Mouse (Mus musculus) liver, postnatal 0 days (tissue): Measurements from ENCODE around the gene Thnsl2. TPM values are rescaled to one million over a fixed set of nuclear protein-coding genes. Genes with fewer than 3 reads are reported as not detected.

Source experiments
- ATAC-seq: fragments of 200-750 bp; cut with Nextera tagmentation; 2 replicates; pipeline ENCODE4 v1.8.0; 2017; ENCODE audit warnings: mild to moderate bottlenecking, moderate library complexity
- DNase-seq: peaks from one replicate; pipeline ENCODE4 v3.0.0-alpha.2; 2016
- H3K27ac ChIP-seq: fragments of 300-500 bp; sonication (generic); 2 replicates; pipeline ENCODE4 v1.5.1; 2014; ENCODE audit warnings: antibody characterized with exemption, moderate library complexity, mild to moderate bottlenecking, low read depth
- H3K27me3 ChIP-seq: fragments of 300-500 bp; sonication (generic); 2 replicates; pipeline ENCODE4 v1.6.1; 2014; ENCODE audit warnings: low read length, control low read depth, mixed read lengths; ENCODE audit not compliant: insufficient read depth
- H3K36me3 ChIP-seq: fragments of 300-500 bp; sonication (generic); replicated peaks from 2 replicates; pipeline ENCODE4 v1.6.1; 2014; ENCODE audit warnings: mild to moderate bottlenecking, control low read depth, low read length, moderate library complexity, mixed read lengths; ENCODE audit not compliant: insufficient read depth
- H3K4me1 ChIP-seq: fragments of 300-500 bp; sonication (generic); 2 replicates; pipeline ENCODE4 v1.6.1; 2014; ENCODE audit warnings: antibody characterized with exemption, mild to moderate bottlenecking, control low read depth; ENCODE audit not compliant: insufficient read depth
- H3K4me2 ChIP-seq: fragments of 300-500 bp; sonication (generic); 2 replicates; pipeline ENCODE4 v1.6.1; 2014; ENCODE audit warnings: low read depth, mild to moderate bottlenecking, low read length, moderate library complexity, mixed read lengths
- H3K4me3 ChIP-seq: fragments of 300-500 bp; sonication (generic); 2 replicates; pipeline ENCODE4 v1.5.1; 2014; ENCODE audit warnings: low read depth, low read length
- H3K9ac ChIP-seq: fragments of 300-500 bp; sonication (generic); replicated peaks from 2 replicates; pipeline ENCODE4 v1.6.1; 2014; ENCODE audit warnings: mild to moderate bottlenecking, moderate library complexity
- H3K9me3 ChIP-seq: fragments of 300-500 bp; sonication (generic); 2 replicates; pipeline ENCODE4 v1.6.1; 2016; ENCODE audit warnings: mild to moderate bottlenecking, control low read depth, low read length, mixed read lengths
- CTCF ChIP-seq: sonication (generic); IDR thresholded peaks from 2 replicates; pipeline ENCODE4 v1.5.1; 2016; ENCODE audit warnings: antibody characterized with exemption, low read depth
- EP300 ChIP-seq: IDR thresholded peaks from 2 replicates; pipeline ENCODE4 v1.6.1; 2016; ENCODE audit warnings: antibody characterized with exemption, low read depth, mild to moderate bottlenecking
- WGBS: fragments of 180-500 bp; shearing (Covaris S2); extraction: QIAGEN DNeasy Blood & Tissue Kit; methylation state at CpG from one replicate; pipeline ENCODE4 v1.1.7; 2014; ENCODE audit not compliant: insufficient replicate concordance; 5-methylcytosine and 5-hydroxymethylcytosine counted together
- polyA plus RNA-seq: library from polyadenylated mRNA; unstranded; fragments of >200 nt; fragmentation: Nextera tagmentation; extraction: Ambion mirVana; gene quantifications from 2 replicates; pipeline ENCODE4 v1.2.1, GENCODE M21; 2015

Gene Thnsl2
- polyA plus RNA-seq, 1 experiment from 2014 or later: 35.4 TPM

DNA sequence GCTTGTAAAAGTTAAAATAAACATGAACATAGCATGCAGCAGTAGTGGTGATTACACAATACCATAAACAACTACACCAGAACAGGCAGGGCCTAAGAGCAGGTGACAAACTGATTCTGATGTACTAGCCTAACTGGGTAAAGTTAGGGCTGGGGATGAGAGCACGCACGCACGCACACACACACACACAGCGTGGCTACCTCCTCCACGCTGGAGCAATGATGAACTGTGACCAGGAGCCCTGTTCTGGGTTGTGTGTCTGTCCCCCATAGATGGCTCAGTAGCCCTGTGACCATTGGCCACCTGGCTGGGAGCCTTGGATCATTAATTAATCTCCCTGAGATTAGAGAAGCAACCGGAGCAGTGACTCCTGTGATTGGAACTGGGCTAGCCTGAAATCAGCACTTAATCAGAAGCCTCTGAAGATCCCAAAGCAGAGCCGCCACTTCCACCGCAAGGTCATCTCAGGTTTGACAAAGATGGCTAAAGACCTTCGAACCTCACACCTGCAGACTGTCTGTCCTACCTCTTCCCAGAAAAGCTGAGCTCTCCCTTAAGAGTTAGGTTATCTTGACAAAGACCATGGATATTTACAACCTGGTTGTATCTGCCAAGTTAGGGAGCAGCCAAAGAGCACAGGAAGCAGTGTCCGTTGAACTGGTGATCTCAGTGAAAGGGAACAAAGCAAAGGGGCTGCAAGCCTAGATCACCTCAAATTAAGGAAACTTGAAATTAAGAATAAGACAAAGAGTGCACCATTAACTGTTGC is 28.8 kb upstream of the Thnsl2 start:
- DNase-seq (no peak), ATAC-seq (peak; percentile 40)
- H3K27me3 ChIP-seq: no peaks in the 10 kb centered on the region
- no peaks in the 10 kb centered on the region for H3K36me3 ChIP-seq
- WGBS: 77% methylated on average over 10 of the region's 10 CpGs
- H3K9ac ChIP-seq: no peak overlapping the region
- H3K4me3 ChIP-seq: no peak overlapping the region
- no peak for TF ChIP-seq EP300
- TF ChIP-seq CTCF: no peak
- H3K4me1 ChIP-seq: 0 out of 2 replicates have a peak, but pooled peaks cover 3% of the 10 kb centered on the region
- no peak overlapping the region for H3K27ac ChIP-seq
- H3K4me2 ChIP-seq: no peak overlapping the region
- H3K9me3 ChIP-seq: no peaks in the 10 kb centered on the region

DNA sequence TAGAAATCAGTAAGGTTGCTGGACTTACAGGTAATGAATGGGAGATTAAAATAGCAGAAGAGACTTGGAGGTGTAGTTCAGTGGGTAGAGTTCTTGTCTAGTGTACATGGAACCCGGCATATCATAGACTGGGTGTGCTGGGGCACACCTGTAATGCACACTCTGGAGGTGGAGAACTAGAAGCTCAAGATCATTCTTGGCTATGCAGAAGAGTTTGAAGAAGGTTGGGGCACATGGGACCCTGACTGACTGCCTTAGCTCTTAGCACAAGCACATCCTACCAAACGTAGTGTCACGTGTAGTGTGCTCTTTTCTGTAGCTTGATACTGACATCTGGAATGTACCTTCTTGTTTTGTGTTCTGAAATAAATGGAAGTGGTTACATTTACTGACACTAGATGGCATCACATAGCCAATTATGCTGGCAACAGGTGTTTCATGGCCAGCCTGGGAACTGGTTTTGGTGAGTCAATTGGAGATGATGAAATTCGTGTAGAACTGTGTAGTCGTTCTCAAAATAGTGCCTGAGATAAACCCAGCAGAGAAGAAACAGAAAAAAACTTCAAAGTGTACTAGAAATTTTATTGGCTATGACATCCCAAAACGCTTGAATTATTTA is 22.4 kb upstream of the Thnsl2 start:
- Histone ChIP-seq H3K27ac (no peak overlapping the region), H3K36me3 (no peaks in the 10 kb centered on the region), H3K27me3 (no peaks in the 10 kb centered on the region), H3K9me3 (no peaks in the 10 kb centered on the region), H3K4me3 (no peak overlapping the region), H3K9ac (no peak overlapping the region), H3K4me1 (no peaks in the 10 kb centered on the region), H3K4me2 (no peak overlapping the region)
- no peak for DNase-seq
- WGBS: 29% methylated on average over 6 of the region's 6 CpGs
- ATAC-seq: peak; percentile 70
- TF ChIP-seq EP300 (no peak), CTCF (peak; percentile 78)

GRCm38 (mm10) chr6:71164394-71164793 is 20.2 kb upstream of the Thnsl2 start:
- no peak overlapping the region for H3K4me2 ChIP-seq
- no peaks in the 10 kb centered on the region for H3K27me3 ChIP-seq
- H3K27ac ChIP-seq: no peak overlapping the region
- H3K4me3 ChIP-seq: no peak overlapping the region
- peak; percentile 51 for DNase-seq
- no peak for TF ChIP-seq EP300
- TF ChIP-seq CTCF: 0 out of 2 replicates have a peak, but pooled peaks have one; percentile 23
- ATAC-seq: peak; percentile 43
- no peak overlapping the region for H3K9ac ChIP-seq
- no peaks in the 10 kb centered on the region for H3K9me3 ChIP-seq
- peaks cover 4% of the 10 kb centered on the region for H3K4me1 ChIP-seq
- 33% methylated on average over 6 of the region's 6 CpGs for WGBS
- no peaks in the 10 kb centered on the region for H3K36me3 ChIP-seq

DNA sequence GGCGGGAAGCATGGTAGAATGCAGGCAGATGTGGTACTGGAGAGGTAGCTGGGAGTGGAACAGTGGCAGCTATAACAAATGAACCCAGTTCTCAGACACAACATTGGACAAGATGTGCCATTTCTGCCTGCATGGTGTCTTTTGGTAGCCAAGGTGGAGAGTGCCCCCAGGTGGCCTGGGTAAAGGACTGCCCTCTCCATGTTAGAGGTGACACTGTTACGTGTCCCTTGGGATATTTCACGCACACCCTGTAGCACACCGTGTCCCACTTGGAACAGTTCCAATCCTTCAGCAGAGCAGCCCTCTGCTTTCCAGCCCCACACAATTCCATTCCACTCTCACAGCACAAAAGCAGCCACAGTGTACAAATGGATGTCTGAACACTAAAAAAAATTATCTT is 18.0 kb upstream of the Thnsl2 start:
- 56% methylated on average over 4 of the region's 4 CpGs for WGBS
- peak; percentile 83 for ATAC-seq

DNA sequence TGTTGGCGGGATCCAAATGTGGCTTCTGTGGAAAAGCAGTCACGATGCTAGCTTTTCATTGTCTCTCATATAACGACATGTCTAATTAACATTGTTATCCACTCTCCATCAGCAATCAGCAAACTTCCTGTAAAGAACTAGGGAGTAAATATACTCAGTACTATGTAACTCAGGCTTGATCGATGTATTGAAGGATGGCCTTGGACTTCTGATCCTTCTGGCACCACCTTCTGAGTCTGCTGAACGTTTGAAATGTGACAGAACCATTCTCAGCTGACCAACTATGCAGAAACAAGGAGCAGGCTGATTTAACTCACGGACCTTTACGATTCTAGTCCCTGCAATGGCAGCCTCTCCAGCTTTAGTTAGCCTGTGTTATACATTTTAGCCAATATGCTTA is 17.1 kb upstream of the Thnsl2 start:
- DNase-seq (peak; percentile 31), ATAC-seq (peak; percentile 56)
- 58% methylated on average over 7 of the region's 7 CpGs for WGBS
- Histone ChIP-seq H3K9ac (no peak overlapping the region), H3K27me3 (no peaks in the 10 kb centered on the region), H3K4me2 (no peak overlapping the region), H3K4me3 (no peak overlapping the region), H3K9me3 (no peaks in the 10 kb centered on the region), H3K4me1 (peaks cover 8% of the 10 kb centered on the region), H3K36me3 (no peaks in the 10 kb centered on the region), H3K27ac (peak overlapping the region; percentile 78; the same call in 1 of the 2 replicates)
- TF ChIP-seq EP300: 0 out of 2 replicates have a peak, but pooled peaks have one; percentile 21
- TF ChIP-seq CTCF: no peak

More for the DNA sequence above, 18.0 kb upstream of the Thnsl2 start:
- peak; percentile 67 for DNase-seq
- Histone ChIP-seq H3K36me3 (no peaks in the 10 kb centered on the region), H3K4me2 (no peak overlapping the region), H3K9me3 (no peaks in the 10 kb centered on the region), H3K27me3 (no peaks in the 10 kb centered on the region), H3K27ac (peak overlapping the region; percentile 78), H3K9ac (no peak overlapping the region), H3K4me3 (no peak overlapping the region), H3K4me1 (peaks cover 4% of the 10 kb centered on the region)
- TF ChIP-seq CTCF (peak; percentile 70), EP300 (no peak)

GRCm38 (mm10) chr6:71156674-71157326 is 12.6 kb upstream of the Thnsl2 start:
- WGBS: 69% methylated on average over 5 of the region's 5 CpGs
- no peak for ATAC-seq

More at GRCm38 (mm10) chr6:71156674-71157326, 12.6 kb upstream of the Thnsl2 start:
- Histone ChIP-seq H3K4me1 (peaks cover 8% of the 10 kb centered on the region), H3K4me3 (no peak overlapping the region), H3K27me3 (no peaks in the 10 kb centered on the region), H3K36me3 (no peaks in the 10 kb centered on the region), H3K9me3 (no peaks in the 10 kb centered on the region), H3K9ac (no peak overlapping the region), H3K27ac (no peak overlapping the region), H3K4me2 (no peak overlapping the region)
- TF ChIP-seq CTCF (peak; percentile 71), EP300 (no peak)
- peak; percentile 62 for DNase-seq
